Mouse (Mus musculus) heart, adult 18-20 months (tissue): ENCODE measurements around the gene Sirpb1b. TPM values are rescaled to one million over a fixed set of nuclear protein-coding genes. Genes with fewer than 3 reads are reported as not detected.
"Not testable (repeated sequence)": the region's sequence is repeated elsewhere in the genome, so short reads cannot be mapped to it uniquely, and the experiment has no call there.

ENCODE experiments used
- DNase-seq, 2 experiments: peaks; one replicate each; pipeline ENCODE4 v3.0.0; 2021 to 2022; ENCODE audit warnings: mixed read lengths in 1 of 2
- long read RNA-seq, 2 experiments: library from polyadenylated mRNA; stranded (forward); transcript quantifications; one replicate each; pipeline ENCODE4 v2.0.0; 2021
- total RNA-seq, 2 experiments: library from RNA; stranded (reverse); gene quantifications; 2 replicates each; pipeline ENCODE4 v1.2.3; 2021

Gene Sirpb1b
- total RNA-seq = not detected
- long read RNA-seq, experiment 1 = 0 reads
- long read RNA-seq, experiment 2 = 0 reads

- peak in 1 of 2 experiments; percentile 9 for DNase-seq
These were observed at the start of gene Sirpb1b for GRCm38 (mm10) chr3:15574887-15575286. Gene Sirpb1b (minus strand): TSS chr3:15575065.

DNA sequence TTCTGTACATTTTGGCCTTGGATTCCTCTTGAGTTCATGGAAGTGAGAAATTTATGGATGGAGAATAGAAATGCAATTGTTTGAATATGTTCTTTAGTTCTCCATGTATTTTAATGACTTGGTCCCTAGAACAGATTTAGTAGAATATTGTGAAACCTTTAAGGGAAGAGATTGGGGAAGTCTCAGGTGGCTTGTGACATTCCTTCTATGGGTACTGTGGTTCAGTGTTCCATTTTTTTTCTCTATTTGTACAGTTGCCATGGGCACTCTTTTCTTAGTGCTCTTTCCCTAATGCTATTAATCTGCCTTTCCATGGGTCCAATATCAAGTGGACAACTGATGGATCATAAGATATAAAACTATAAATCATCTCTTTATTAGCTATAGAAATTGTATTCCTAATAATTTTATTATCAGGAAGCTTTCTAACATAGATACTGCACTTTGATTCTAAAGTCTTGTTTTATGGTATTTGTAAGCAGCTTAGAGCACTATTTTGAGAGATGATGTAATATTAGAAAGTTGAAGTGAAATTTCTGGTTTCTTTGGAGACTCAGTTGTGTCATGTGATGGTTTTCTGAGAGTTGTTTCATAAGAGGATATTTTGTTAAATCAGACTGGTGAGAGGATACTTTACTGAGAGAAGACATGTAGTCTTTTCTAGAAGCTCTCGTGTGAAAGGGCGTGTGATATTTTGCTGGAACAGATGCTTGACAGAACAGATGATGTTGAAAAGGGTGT lies 15.7 kb upstream of the Sirpb1b start:
- not testable (repeated sequence) for DNase-seq

DNA sequence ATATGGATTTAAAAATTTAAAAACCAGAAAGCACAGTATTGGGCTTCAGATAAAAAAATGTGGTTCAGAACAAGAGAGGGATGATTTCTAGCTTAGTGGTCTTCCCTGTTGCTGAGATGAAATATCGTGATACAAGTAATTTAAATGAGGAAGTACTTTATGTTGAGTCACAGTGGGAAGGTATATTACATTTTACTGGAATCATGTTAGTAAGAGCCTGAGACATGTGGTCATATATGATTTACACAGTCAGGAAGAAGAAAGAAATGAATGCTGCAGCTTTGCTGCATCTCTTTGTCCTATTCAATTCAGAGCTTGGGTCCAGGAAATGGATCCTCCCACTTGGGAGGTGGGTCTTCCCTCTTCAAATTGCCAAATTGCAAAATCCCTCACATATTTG lies 11.8 kb upstream of the Sirpb1b start:
- DNase-seq = not testable (repeated sequence)

DNA sequence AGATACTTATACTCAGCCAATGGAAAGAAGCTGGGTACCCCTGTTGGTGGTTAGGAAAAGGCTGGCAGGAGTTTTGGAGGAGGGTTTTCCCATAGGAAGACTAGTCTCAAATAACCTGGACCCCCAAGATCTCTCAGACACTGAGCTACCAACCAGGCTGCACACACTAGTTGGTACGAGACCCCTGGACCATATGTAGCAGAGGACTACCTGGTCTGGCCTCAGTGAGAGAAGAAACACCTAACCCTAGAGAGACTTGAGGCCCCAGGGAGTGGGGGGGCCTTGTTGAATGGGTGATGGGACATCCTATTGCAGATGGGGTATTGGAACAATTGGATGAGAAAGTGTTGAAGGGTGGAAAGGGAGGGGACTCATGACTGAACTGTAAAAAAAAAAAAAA lies 8.6 kb upstream of the Sirpb1b start:
- no peak for DNase-seq

GRCm38 (mm10) chr3:15582948-15583347 lies 8.1 kb upstream of the Sirpb1b start:
- not testable (repeated sequence) for DNase-seq

DNA sequence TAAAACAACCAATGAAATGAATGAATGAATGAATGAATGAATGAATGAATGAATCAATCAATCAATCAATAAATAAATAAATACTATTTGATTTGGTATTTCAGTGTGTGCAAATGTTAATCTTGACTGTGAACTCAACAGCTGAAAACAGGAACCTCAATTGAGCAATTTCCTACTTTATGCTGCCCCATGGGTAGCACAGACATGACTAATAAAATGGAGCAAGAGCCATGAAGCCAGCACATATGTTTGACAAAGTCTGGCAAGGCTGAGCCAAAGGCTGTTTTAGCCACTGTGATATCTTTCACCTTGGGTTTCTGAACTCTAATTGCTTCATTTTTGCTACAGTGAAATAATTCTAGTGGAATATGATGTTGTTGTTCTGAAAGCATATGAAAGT lies 1.6 kb upstream of the Sirpb1b start:
- peak in 1 of 2 experiments; percentile 26 for DNase-seq

- no peak for DNase-seq
These were observed 46.3 kb downstream of the Sirpb1b start for GRCm38 (mm10) chr3:15528589-15528988.

DNA sequence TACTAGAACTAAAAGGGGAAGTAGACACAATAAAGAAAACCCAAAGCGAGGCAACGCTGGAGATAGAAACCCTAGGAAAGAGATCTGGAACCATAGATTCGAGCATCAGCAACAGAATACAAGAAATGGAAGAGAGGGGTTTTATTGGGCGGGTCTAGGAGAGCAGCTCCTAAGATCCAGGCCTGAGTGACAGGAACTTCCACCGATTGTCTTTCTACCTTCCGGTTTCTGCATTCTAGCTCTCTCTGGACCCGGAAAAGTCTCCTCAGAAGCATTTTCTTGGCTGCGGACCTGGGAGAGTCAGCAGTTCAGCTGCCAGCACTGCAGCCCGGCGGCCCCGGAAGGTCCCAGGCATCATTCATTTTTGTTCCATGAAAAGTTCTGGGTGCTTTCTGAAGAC lies 61.3 kb downstream of the Sirpb1b start:
- not testable (repeated sequence) for DNase-seq

DNA sequence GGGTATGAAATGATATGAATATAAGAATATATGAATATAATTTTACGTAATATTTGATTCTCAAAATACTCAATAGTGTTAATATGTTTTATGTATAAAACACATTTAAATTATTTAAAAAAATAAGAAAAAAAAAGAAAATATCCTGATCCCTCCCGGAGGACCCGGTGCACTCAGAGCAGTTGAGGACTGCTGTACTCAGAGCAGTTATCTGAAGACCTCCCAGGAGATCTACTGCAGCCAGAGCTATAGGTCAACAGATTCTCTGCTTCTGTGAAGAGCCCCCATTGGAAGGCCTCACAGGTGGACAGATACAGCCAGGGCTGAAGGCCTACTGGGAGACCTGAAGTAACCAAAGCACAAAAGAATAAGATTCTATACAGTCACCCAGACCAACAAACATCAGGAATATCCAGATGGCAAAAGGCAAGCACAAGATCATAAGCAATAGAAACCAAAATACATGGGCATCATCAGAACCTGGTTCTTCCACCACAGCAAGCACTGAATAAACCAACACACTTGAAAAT lies 67.0 kb downstream of the Sirpb1b start:
- DNase-seq = not testable (repeated sequence)

DNA sequence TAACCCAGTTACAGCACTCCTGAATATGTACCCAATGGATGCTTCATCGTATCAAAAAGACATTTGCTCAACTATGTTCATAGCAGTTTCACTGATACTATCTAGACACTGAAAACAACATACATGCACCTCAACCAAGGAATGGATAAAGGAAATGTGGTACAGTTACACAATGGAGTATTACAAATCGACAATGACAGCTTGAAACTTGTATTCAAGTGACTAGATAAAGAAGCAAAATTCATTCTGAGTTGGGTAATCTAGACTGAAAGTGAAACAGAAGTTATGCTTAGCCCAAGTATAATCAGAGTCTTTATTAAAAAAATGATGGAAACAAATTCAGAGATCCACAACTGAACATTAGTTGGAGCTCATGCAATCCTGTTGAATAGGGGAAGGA lies 100.0 kb downstream of the Sirpb1b start:
- DNase-seq = not testable (repeated sequence)

DNA sequence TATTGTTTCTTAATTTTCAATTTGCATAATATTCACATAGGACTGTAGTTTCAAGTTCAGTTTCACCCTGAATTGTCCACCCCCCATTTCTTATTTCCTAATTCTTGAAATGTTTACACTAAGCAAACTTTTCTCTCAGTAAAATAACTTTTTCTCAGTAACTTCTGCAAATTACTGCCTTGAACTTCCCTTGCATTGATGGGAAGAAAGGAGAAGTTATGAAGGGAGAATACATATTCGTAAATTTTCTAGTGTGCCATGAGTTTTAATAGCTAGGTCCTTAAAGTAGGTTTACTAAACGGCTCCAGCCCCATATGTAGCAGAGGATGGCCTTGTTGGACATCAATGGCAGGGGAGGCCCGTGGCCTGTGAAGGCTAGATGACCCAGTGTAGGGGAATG lies 104.7 kb downstream of the Sirpb1b start:
- DNase-seq = not testable (repeated sequence)

Other genes with a start within 250 kb of the Sirpb1b start
- gene Gm9733, start 242.8 kb downstream of the Sirpb1b start, total RNA-seq = not detected
- gene Sirpb1a, start 148.5 kb downstream of the Sirpb1b start, total RNA-seq = not detected